Mouse (Mus musculus): ENCODE measurements around the gene Ttc28.
A peak's percentile ranks its signal among the peaks of the same experiment; 100 is the strongest.

DNA sequence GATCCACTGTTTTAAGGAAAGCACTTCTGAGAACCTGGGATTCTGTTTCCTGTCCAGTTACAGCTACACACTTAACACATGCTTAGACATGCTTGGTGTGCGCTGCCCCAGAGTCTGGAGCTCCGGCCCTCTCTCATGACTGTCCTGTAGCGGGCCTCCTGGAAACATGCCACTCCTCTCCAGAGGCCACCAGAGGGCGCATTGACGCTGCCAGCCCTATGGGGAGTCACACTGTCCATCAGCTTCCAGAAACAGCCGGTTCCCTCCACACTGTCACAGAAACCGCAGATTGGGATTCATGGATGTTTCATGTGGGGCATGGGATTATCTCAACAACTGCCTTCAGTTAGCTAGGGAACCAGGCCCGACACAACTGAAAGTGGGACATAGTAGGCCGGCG is 394.0 kb downstream of the Ttc28 start:
- TF ChIP-seq CTCF (IDR thresholded peaks at IDR 0.05 in 2 of 3, conservative IDR thresholded peaks at IDR 0.05 in 1 of 3; ENCODE audit: control insufficient read depth in 1 of 3, insufficient read depth in 1 of 3, low read depth in 2 of 3, low read length in 3 of 3, poor library complexity in 1 of 3, severe bottlenecking in 1 of 3) (peak in 2 of 3 experiments; percentile 52 to 57; a peak in 4 of 6 replicates), NRF1 (IDR thresholded peaks at IDR 0.05; ENCODE audit: insufficient read depth, low read depth, low read length, poor library complexity, severe bottlenecking) (no peak), POLR2A (IDR thresholded peaks at IDR 0.05; ENCODE audit: control insufficient read depth in 1 of 2, insufficient read depth in 1 of 2, low read depth in 1 of 2, low read length in 2 of 2, poor library complexity in 1 of 2) (no peak), USF1 (IDR thresholded peaks at IDR 0.05; ENCODE audit: low read depth, low read length) (no peak), JUND (IDR thresholded peaks at IDR 0.05; ENCODE audit: low read depth, low read length) (no peak), MAFK (IDR thresholded peaks at IDR 0.05; ENCODE audit: borderline replicate concordance, low read depth, low read length) (no peak), MAX (IDR thresholded peaks at IDR 0.05; ENCODE audit: low read length) (no peak)

Measured in MEL (cell line).